Mouse (Mus musculus) regulatory T cell (primary cell): ENCODE data around the gene Mycbp.

Source experiments
- in situ Hi-C: fragments of 300-600 bp; cut with MboI, MseI; formaldehyde crosslinking; loops from one replicate; pipeline ENCODE4 v1.15.1; 2025; ENCODE audit warnings: high pct_unique_total_duplicates

The Mycbp gene

DNA sequence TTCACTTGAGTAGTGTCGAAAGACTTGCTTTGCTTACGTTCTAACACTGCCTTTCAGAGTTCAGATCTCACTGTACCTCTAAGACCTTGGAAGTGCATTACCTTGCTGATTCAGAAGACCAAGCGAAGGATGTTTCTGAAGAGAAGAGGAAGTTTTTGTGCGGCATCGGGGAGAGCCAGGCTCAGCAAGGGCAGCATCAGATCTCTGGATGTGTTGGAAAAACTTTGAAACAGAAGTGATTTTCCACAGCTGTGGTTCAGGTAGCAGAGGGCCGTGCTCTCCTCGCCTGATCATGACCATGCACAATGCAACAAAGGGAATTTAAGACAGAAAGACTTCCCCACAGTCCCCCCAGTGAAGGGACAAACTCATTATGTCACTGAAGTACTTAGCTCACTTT, 31.4 kb downstream of the Mycbp start:
- in situ Hi-C loops, result no loop called here

DNA sequence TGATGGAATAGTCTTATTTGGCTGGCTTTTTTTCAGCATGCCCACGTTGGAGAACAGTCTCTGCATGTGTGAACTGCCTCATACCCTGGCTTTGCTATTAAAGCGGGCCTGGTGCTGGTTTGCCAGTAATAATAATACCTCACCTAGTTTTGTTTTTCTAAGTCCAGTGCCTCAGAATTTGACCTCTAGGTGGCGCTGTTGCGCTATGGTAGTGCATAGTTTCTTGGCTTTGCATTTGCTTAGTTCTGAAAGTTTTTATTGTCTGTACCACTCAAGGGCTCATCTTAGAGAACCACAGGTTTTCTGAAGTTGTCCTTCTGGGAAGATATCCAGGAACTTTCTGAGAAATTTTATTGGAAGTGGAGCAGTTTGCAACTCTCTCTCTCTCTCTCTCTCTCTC, 35.2 kb downstream of the Mycbp start:
- in situ Hi-C loops, result loop anchor here (10.0 kb wide), 1 partner anchor 735 kb away; no protein-coding TSS in a partner anchor

DNA sequence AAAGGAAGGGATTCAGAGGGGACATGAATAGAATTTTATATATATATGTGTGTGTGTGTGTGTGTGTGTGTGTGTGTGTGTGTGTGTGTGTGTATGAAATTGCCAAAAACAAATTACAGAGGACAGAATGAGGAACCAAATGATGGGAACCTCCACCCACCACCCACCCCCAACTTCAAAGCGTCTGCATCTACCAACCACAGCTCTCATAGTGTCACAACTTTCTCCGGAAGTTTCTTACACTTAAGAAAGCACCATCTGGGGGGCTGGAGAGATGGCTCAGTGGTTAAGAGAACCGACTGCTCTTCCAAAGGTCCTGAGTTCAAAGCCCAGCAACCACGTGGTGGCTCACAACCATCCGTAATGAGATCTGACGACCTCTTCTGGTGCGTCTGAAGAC, 36.2 kb downstream of the Mycbp start:
- in situ Hi-C loops, result loop anchor here (10.0 kb wide), 1 partner anchor 734 kb away; no protein-coding TSS in a partner anchor

DNA sequence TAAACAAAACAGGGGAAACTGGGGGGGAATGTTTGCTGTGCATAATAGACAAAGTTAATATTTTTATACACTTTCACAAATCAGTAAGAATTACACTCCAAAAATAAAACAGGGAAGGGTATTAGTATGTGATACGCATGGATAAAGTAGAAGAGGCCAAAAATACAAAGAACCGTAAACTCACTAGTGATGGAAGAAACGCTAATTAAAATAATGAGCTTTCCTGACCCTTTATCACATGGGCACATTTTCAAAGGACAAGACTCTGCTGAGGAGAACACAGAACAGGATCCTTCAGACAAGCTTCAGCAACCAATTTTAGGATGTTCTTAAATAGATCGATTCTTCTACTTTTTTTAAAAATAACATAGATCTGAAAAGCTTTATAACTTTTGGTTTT, 42.1 kb downstream of the Mycbp start:
- in situ Hi-C loops, result loop anchor here (10.0 kb wide), 1 partner anchor 728 kb away; no protein-coding TSS in a partner anchor

DNA sequence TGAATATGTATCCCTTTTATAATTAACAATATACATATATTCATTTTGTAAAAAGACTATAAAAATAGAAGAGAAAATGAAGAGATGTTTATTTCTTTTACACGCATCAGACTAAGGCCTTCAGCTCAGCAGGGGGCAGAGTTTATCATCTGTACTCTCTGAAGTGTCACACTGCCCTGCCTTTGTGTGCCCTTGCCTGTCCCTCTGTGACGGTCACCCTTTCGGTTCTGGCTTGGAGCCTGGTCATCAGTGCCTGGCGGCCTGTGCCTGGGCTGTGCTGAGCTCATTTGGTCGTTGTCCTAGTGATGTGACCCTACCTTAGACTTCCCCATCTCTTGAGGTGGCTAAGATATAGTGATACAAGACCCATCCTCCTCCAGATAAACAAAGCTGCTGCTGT, 42.5 kb downstream of the Mycbp start:
- in situ Hi-C loops, result loop anchor here (10.0 kb wide), 1 partner anchor 728 kb away; no protein-coding TSS in a partner anchor

DNA sequence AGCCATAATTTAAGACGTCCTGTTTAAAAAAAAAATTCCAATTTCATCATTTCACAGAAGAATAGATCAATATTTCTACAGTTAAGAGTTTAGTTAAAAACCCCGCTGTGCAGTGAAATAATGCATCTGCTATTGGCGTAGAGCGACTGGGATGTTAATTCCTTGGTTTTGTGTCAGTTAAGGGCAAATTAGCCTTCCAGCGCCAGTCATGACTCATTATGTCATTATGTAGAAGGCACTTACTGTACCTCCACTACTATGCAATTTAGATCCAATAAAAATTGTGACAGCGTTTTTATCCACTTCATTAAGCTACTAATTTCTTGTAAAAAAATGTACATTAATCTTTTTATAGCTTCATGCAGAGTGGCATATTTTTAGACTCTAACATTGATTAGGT, 44.3 kb downstream of the Mycbp start:
- in situ Hi-C loops, result loop anchor here (10.0 kb wide), 1 partner anchor 726 kb away; no protein-coding TSS in a partner anchor

DNA sequence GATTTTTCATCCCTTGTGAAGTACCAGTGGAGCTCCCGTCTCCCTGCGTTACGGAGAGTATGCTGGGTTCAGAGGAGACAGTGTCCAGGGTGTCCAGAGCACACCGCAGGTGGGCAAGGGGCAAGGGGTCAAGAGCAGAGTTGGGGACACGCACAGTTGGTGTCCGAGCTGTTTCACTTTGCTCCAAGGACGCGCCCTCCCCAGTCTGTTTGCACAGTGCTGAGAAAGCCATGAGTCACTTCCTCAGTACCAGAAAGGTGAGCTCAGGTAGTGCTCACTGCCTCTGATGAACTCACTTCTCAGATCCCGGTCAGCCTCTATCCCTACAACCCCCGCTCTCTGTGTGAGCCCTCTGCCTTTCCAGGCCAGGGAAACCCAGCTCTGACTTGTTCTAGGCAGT, 45.0 kb downstream of the Mycbp start:
- in situ Hi-C loops, result loop anchor here (10.0 kb wide), 2 partner anchors 695 to 725 kb away; no protein-coding TSS in a partner anchor

DNA sequence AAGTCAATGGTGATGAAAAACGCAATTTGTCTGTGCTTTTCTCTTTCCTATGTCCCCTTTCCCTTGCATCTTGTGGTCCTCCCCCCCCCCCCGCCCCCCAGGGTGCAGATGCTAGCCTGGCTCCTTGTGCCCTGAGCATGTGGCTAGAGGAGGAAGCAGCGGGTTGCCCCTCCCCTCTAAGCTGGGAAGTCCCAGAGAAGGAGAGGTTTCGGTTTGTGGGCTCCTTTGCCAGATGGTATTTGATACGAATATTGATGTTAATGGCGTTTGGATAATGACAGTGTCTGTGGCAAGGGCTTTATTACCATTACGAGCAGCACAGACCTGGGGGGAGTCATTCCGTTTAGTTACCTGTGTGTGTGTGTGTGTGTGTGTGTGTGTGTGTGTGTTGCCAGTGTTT, 47.4 kb downstream of the Mycbp start:
- in situ Hi-C loops, result loop anchor here (10.0 kb wide), 1 partner anchor 693 kb away; no protein-coding TSS in a partner anchor

DNA sequence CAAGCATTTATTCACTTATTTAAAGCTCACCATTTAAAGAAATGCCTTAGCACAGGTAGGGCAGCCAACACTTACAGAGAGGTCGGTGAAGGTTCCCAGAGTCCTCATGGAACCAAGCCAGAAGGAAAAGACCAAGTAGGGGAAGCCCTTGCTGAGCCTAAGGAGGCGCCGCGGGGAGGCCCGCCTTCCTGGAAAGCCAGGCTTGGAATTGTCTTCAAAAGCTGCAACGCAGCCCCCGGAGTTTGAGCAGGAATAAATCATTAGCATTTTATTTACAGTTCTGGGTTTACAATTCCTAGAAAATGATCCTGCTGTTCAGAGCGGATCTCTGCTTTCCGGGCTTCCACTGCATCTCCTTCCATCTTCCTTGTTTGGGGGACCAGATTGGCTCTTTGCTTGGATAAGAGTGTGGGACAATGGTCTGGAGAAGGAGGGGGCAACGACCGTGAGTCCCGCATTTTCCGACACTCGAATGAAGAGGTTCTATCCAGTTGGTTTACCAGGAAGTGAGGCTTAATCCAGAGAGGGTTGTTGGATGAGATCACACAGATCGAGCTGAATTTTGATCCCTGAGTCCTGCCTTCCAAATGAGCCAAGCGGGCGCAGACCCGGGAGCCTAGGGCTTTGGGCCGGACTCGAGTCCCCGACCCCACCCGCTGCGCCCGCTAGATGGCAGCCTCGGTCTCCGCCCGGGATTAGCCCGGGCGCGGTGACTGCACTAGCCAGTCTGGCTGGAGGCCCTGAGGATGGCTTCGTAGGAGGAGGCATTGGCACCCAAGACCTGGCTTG, 52.3 kb downstream of the Mycbp start:
- in situ Hi-C loops, result loop anchor here (10.0 kb wide), 1 partner anchor 688 kb away; no protein-coding TSS in a partner anchor

DNA sequence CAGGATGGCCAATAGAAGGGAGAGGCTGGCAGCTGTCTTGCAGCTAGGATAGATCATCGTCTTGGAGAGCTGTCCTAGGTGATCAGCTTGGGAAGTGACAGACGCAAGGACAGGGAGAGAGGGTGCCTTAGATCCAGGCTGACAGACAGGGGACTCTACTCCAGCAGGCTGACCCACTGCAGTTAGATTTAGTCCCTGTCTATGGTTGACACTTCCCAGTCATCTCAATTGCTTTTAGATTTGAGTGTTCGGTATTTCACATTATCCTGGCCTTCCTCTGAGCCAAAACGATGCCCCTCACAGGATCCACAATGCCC, 52.8 kb downstream of the Mycbp start:
- in situ Hi-C loops, result loop anchor here (10.0 kb wide), 1 partner anchor 687 kb away; no protein-coding TSS in a partner anchor

DNA sequence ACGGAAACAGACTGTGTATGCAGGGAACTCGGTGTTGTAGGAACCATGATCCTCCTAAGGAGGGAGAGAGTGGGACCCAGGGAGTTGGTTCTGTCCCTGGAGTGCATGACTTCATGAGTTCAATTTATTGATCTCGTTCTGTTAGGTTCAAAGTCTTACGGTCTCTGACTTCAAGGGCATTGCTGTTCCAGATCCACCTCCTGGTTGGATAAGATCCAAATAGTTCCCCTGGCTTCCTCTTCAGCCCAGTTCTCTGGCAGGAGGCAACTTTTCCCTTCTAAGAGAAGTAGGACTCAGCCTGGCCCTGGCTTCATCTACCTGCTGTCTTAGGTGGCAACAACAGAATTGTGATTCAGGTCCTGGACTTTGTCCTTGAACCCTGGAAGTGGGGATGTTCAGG, 53.3 kb downstream of the Mycbp start:
- in situ Hi-C loops, result loop anchor here (10.0 kb wide), 1 partner anchor 687 kb away; no protein-coding TSS in a partner anchor

DNA sequence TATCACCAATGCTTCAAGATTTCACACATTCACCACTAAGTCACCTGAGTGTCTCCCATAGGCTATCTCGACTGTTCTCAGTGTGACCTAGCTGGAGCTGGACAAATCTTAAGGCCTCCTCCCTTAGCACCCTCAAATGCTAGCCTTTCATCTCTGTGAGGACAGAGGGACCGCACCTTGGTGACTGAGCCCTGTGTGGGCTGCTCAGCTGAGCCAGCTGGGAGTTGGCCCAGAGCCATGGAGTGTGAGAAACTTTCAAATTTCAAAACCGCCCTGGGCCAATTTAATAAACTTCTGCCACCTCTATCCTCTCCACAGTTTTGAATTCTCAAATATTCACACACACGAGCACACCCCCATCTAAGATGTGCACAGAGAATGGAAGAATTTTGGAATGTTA, 56.3 kb downstream of the Mycbp start:
- in situ Hi-C loops, result no loop called here
